Mouse (Mus musculus): ENCODE data around the gene Mettl14. TPM values are rescaled to one million over a fixed set of nuclear protein-coding genes. Genes with fewer than 3 reads are reported as not detected.

Gene Mettl14
- total and polyA plus RNA-seq, 3 experiments, result 6.0 to 13.3 (median 8.7) TPM

- no peak for TF ChIP-seq ETS1 (conservative IDR thresholded peaks at IDR 0.05; ENCODE audit: low read depth, low read length)
- TF ChIP-seq TCF12 (IDR thresholded peaks at IDR 0.05; ENCODE audit: low read depth, low read length), result no peak; the same call in 1 of the 2 replicates
Observed at GRCm38 (mm10) chr3:123336951-123337350, 49.0 kb downstream of the Mettl14 start (continued).

DNA sequence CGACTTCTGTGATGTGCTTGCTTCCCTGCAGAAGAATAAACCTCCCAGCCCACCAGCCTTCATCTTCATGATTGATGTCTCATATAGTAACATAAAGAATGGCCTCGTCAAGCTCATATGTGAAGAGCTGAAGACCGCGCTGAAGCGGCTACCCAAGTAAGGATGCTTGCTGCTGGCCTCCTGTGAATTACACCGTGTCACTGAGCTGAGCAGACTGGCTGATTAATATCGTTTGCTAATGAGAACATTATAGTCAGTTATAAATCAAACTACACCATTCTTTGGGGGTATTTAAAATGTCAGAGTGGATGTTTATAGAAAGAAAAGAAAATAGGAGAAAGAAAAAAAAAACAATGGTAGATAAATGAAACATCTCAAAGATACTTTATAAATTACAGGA, 49.5 kb downstream of the Mettl14 start:
- H3K36me3 ChIP-seq (replicated peaks in 1 of 2; ENCODE audit: control insufficient read depth in 1 of 2, insufficient read depth in 1 of 2, low read length in 1 of 2), result peaks cover 12 to 31% of the 10 kb centered on the region in 2 experiments
- TF ChIP-seq ETS1 (conservative IDR thresholded peaks at IDR 0.05; ENCODE audit: low read depth, low read length) (no peak), POLR2AphosphoS2 (IDR thresholded peaks at IDR 0.05; ENCODE audit: low read depth, low read length) (no peak), USF2 (conservative IDR thresholded peaks at IDR 0.05; ENCODE audit: low read depth, low read length) (no peak), NRF1 (IDR thresholded peaks at IDR 0.05; ENCODE audit: low read depth, low read length) (no peak), JUN (IDR thresholded peaks at IDR 0.05; ENCODE audit: insufficient read depth, low read depth, low read length) (no peak), TCF12 (IDR thresholded peaks at IDR 0.05; ENCODE audit: low read depth, low read length) (no peak), POLR2A (IDR thresholded peaks at IDR 0.05; ENCODE audit: low read depth, low read length) (no peak), BHLHE40 (IDR thresholded peaks at IDR 0.05; ENCODE audit: low read depth, low read length) (no peak), EP300 (IDR thresholded peaks at IDR 0.05; ENCODE audit: low read length) (no peak), MEF2A (IDR thresholded peaks at IDR 0.05; ENCODE audit: borderline replicate concordance, low read depth, low read length) (no peak), CTCF (conservative IDR thresholded peaks at IDR 0.05 in 1 of 2, IDR thresholded peaks at IDR 0.05 in 1 of 2; ENCODE audit: low read depth in 2 of 2, low read length in 2 of 2) (no peak), ZMIZ1 (IDR thresholded peaks at IDR 0.05; ENCODE audit: low read depth, low read length) (no peak)
- H3K4me2 ChIP-seq (ENCODE audit: insufficient read depth, low read depth, poor library complexity, severe bottlenecking), result no peak overlapping the region
- DNase-seq (ENCODE audit: extremely low read depth), result no peak
- H3K4me3 ChIP-seq (replicated peaks in 1 of 3; ENCODE audit: low read depth in 2 of 3, low read length in 2 of 3, poor library complexity in 1 of 3), result no peak overlapping the region
- H3K79me2 ChIP-seq (replicated peaks; ENCODE audit: control insufficient read depth, extremely low read depth, insufficient read depth, poor library complexity, severe bottlenecking), result peaks cover 6% of the 10 kb centered on the region; the same call in 1 of the 2 replicates
- H3K27ac ChIP-seq (ENCODE audit: insufficient read depth, low read depth), result no peak overlapping the region; the same call in 1 of the 2 replicates
- peaks cover 22 to 61% of the 10 kb centered on the region in 2 experiments for H3K4me1 ChIP-seq (ENCODE audit: control insufficient read depth in 1 of 2, insufficient read depth in 2 of 2)
- H3K27me3 ChIP-seq (replicated peaks), result no peaks in the 10 kb centered on the region
- H3K9me3 ChIP-seq (replicated peaks; ENCODE audit: low read length), result no peaks in the 10 kb centered on the region
- in situ Hi-C loops (cut with MboI; ENCODE audit: low pct_ligation_motif_present, low pct_unique_long_range_greater_than_20kb, low sequenced_read_pairs) (no loop called here), dilution Hi-C loops (cut with MboI; ENCODE audit: extremely low pct_ligation_motif_present, extremely low pct_unique_long_range_greater_than_20kb, low sequenced_read_pairs) (no loop called here)
- no peak overlapping the region for H3K9ac ChIP-seq (ENCODE audit: insufficient read depth, low read depth)

- peaks cover 6% of the 10 kb centered on the region; the same call in 1 of the 2 replicates for H3K79me2 ChIP-seq (replicated peaks; ENCODE audit: control insufficient read depth, extremely low read depth, insufficient read depth, poor library complexity, severe bottlenecking)
- peaks cover 9 to 28% of the 10 kb centered on the region in 2 experiments for H3K36me3 ChIP-seq (replicated peaks in 1 of 2; ENCODE audit: control insufficient read depth in 1 of 2, insufficient read depth in 1 of 2, low read length in 1 of 2)
- in situ Hi-C loops (cut with MboI; ENCODE audit: low pct_ligation_motif_present, low pct_unique_long_range_greater_than_20kb, low sequenced_read_pairs) (no loop called here), dilution Hi-C loops (cut with MboI; ENCODE audit: extremely low pct_ligation_motif_present, extremely low pct_unique_long_range_greater_than_20kb, low sequenced_read_pairs) (no loop called here)
- no peak overlapping the region for H3K4me2 ChIP-seq (ENCODE audit: insufficient read depth, low read depth, poor library complexity, severe bottlenecking)
- peaks cover 22 to 61% of the 10 kb centered on the region in 2 experiments for H3K4me1 ChIP-seq (ENCODE audit: control insufficient read depth in 1 of 2, insufficient read depth in 2 of 2)
- no peak for TF ChIP-seq ELF1 (IDR thresholded peaks at IDR 0.05; ENCODE audit: low read depth, low read length)
- TF ChIP-seq UBTF (IDR thresholded peaks at IDR 0.05; ENCODE audit: low read depth, low read length), result no peak
- no peak for TF ChIP-seq TCF12 (IDR thresholded peaks at IDR 0.05; ENCODE audit: low read depth, low read length)
- no peak for TF ChIP-seq MEF2A (IDR thresholded peaks at IDR 0.05; ENCODE audit: borderline replicate concordance, low read depth, low read length)
- TF ChIP-seq MAZ (IDR thresholded peaks at IDR 0.05; ENCODE audit: low read depth, low read length), result no peak
- no peak for TF ChIP-seq ZNF384 (IDR thresholded peaks at IDR 0.05; ENCODE audit: low read depth, low read length)
- no peak for TF ChIP-seq USF2 (conservative IDR thresholded peaks at IDR 0.05; ENCODE audit: low read depth, low read length)
- no peak for TF ChIP-seq MXI1 (IDR thresholded peaks at IDR 0.05; ENCODE audit: low read depth, low read length)
- TF ChIP-seq ZC3H11A (IDR thresholded peaks at IDR 0.05; ENCODE audit: low read depth, low read length), result no peak
- no peak for TF ChIP-seq KAT2A (IDR thresholded peaks at IDR 0.05; ENCODE audit: insufficient replicate concordance, low read length)
- TF ChIP-seq MYC (IDR thresholded peaks at IDR 0.05; ENCODE audit: low read depth, low read length), result no peak
- no peak for TF ChIP-seq IRF4 (IDR thresholded peaks at IDR 0.05; ENCODE audit: low read depth, low read length)
- no peak for TF ChIP-seq RCOR1 (conservative IDR thresholded peaks at IDR 0.05; ENCODE audit: low read depth, low read length)
- TF ChIP-seq CTCF (conservative IDR thresholded peaks at IDR 0.05 in 1 of 2, IDR thresholded peaks at IDR 0.05 in 1 of 2; ENCODE audit: low read depth in 2 of 2, low read length in 2 of 2), result no peak
- no peak for TF ChIP-seq POLR2AphosphoS2 (IDR thresholded peaks at IDR 0.05; ENCODE audit: low read depth, low read length)
- no peak for TF ChIP-seq ZKSCAN1 (IDR thresholded peaks at IDR 0.05; ENCODE audit: borderline replicate concordance, low read depth, low read length)
- no peaks in the 10 kb centered on the region for H3K9me3 ChIP-seq (replicated peaks; ENCODE audit: low read length)
- no peak overlapping the region for H3K4me3 ChIP-seq (replicated peaks in 1 of 3; ENCODE audit: low read depth in 2 of 3, low read length in 2 of 3, poor library complexity in 1 of 3)
- H3K9ac ChIP-seq (ENCODE audit: insufficient read depth, low read depth), result no peak overlapping the region
- no peak for DNase-seq (ENCODE audit: extremely low read depth)
- H3K27ac ChIP-seq (ENCODE audit: insufficient read depth, low read depth), result no peak overlapping the region
- H3K27me3 ChIP-seq (replicated peaks), result no peaks in the 10 kb centered on the region
Observed at GRCm38 (mm10) chr3:123335480-123335879, 50.4 kb downstream of the Mettl14 start.
